Mouse (Mus musculus): Measurements from ENCODE around the gene Tmem199. TPM values are rescaled to one million over a fixed set of nuclear protein-coding genes. Genes with fewer than 3 reads are reported as not detected.

Gene Tmem199
- polyA plus RNA-seq (2015; fragmentation: Nextera tagmentation; extraction: Ambion mirVana), result 21.1 TPM in 2 replicates

DNA sequence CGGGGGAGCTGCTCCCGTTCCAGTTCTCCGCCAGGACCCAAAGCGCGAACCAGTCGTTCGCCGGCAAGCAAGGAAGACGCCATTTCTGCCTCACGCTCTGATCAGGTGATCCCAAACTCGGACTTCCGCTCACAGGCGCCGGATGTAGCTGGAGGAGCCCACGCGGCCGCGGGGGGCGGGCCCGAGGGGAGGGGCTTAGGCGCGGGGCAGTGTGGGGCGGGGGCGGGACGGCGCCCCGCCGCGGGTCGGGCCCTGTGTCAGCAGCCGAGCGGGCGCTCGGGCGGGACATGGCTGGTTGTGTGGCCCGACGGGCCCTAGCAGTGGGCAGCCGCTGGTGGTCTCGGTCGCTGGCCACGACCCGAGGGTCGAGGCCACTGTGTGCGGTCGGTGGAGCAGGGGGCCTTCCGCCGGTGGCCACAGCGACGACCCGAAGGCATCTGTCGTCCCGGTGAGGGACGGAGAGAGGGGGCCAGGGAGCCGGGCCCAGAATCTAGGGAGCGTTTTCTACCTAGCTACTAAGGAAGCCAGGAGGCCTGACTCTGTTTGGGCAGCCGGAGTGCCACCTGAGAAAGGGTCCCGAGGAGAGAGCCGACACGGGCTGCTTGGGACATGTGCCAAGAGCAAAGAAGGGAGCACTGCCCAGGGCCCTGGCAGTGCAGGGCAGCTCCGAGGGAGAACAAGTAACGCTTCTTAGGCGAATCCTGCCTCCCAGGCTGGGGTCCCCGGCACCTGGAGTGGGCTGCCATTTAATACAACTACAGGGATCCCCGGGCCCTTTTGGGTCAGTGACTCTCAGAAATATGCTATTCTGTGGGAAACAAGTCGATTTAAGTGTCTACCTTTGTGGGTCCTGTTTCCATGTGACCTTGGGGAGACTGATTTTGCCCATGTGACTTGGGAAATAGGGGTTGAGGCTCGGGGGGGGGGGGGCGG lies at the start of gene Tmem199, which contains the start of gene Poldip2:
TSS of gene Tmem199 (minus strand) at position 148 of the 933 bp plus-strand sequence.
TSS of gene Poldip2 (plus strand) at position 169 of the 933 bp plus-strand sequence.
- H3K36me3 ChIP-seq (replicated peaks; ENCODE audit: insufficient read depth, low read length), result peaks cover 39% of the 10 kb centered on the region
- peak within 1 kb of the TSS; percentile 96 for H3K9ac ChIP-seq (replicated peaks)
- peak within 1 kb of the TSS; percentile 92 for H3K27ac ChIP-seq (ENCODE audit: low read depth)
- under 1% methylated on average over 59 of the region's 67 CpGs for WGBS (ENCODE audit: insufficient replicate concordance)
- no peaks in the 10 kb centered on the region for H3K9me3 ChIP-seq (ENCODE audit: low read length)
- H3K4me1 ChIP-seq (ENCODE audit: insufficient read depth), result peaks cover 27% of the 10 kb centered on the region
- TF ChIP-seq EP300 (IDR thresholded peaks at IDR 0.05; ENCODE audit: low read depth) (no peak), CTCF (IDR thresholded peaks at IDR 0.05; ENCODE audit: low read depth) (no peak)
- H3K4me2 ChIP-seq (ENCODE audit: low read depth, low read length), result peak within 1 kb of the TSS; percentile 94
- ATAC-seq (peak; percentile 98), DNase-seq (peak; percentile 94)
- H3K4me3 ChIP-seq (ENCODE audit: low read depth, low read length), result peak within 1 kb of the TSS; percentile 94
- H3K27me3 ChIP-seq (ENCODE audit: insufficient read depth, low read length), result no peaks in the 10 kb centered on the region

GRCm38 (mm10) chr11:78560447-78560846 lies 48.5 kb upstream of the Tmem199 start:
- ATAC-seq (peak; percentile 70), DNase-seq (peak; percentile 72)
- WGBS (ENCODE audit: insufficient replicate concordance), result 11% methylated on average over 4 of the region's 4 CpGs

DNA sequence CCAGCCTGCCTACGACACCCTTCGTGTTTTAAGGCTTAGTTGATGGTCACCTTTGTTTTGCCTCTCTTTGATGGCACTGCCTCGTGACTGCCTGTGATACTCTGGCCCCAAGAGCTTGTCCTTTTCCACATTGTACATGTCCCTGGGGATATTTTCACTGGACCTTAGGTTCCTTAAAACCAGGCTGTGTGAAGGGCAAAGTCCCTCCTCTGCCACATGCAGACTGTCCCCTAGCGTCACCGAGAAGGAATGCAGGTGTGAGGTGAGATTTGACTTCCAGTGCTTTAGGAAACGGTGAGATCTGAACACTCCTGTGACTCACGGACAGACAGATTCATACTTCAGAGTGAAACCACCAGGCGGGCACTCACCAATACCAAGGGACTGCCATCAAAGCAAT lies 45.3 kb upstream of the Tmem199 start:
- H3K9me3 ChIP-seq (ENCODE audit: low read length), result no peaks in the 10 kb centered on the region
- H3K9ac ChIP-seq (replicated peaks), result no peak overlapping the region
- H3K27ac ChIP-seq (ENCODE audit: low read depth), result no peak overlapping the region
- H3K27me3 ChIP-seq (ENCODE audit: insufficient read depth, low read length), result no peaks in the 10 kb centered on the region
- no peaks in the 10 kb centered on the region for H3K36me3 ChIP-seq (replicated peaks; ENCODE audit: insufficient read depth, low read length)
- DNase-seq (no peak), ATAC-seq (no peak)
- peaks cover 3% of the 10 kb centered on the region; the same call in 1 of the 2 replicates for H3K4me1 ChIP-seq (ENCODE audit: insufficient read depth)
- TF ChIP-seq EP300 (IDR thresholded peaks at IDR 0.05; ENCODE audit: low read depth), result no peak
- TF ChIP-seq CTCF (IDR thresholded peaks at IDR 0.05; ENCODE audit: low read depth), result peak; percentile 55
- H3K4me2 ChIP-seq (ENCODE audit: low read depth, low read length), result no peak overlapping the region
- 60% methylated on average over 8 of the region's 8 CpGs for WGBS (ENCODE audit: insufficient replicate concordance)
- no peak overlapping the region for H3K4me3 ChIP-seq (ENCODE audit: low read depth, low read length)

More at GRCm38 (mm10) chr11:78560447-78560846, 48.5 kb upstream of the Tmem199 start:
- H3K4me3 ChIP-seq (ENCODE audit: low read depth, low read length), result no peak overlapping the region
- no peak overlapping the region for H3K4me2 ChIP-seq (ENCODE audit: low read depth, low read length)
- H3K27me3 ChIP-seq (ENCODE audit: insufficient read depth, low read length), result no peaks in the 10 kb centered on the region
- no peaks in the 10 kb centered on the region for H3K9me3 ChIP-seq (ENCODE audit: low read length)
- no peaks in the 10 kb centered on the region for H3K36me3 ChIP-seq (replicated peaks; ENCODE audit: insufficient read depth, low read length)
- no peak overlapping the region for H3K27ac ChIP-seq (ENCODE audit: low read depth)
- no peak for TF ChIP-seq EP300 (IDR thresholded peaks at IDR 0.05; ENCODE audit: low read depth)
- peak; percentile 87 for TF ChIP-seq CTCF (IDR thresholded peaks at IDR 0.05; ENCODE audit: low read depth)
- no peak overlapping the region for H3K9ac ChIP-seq (replicated peaks)
- H3K4me1 ChIP-seq (ENCODE audit: insufficient read depth), result peaks cover 3% of the 10 kb centered on the region; the same call in 1 of the 2 replicates

GRCm38 (mm10) chr11:78556070-78556469 lies 44.1 kb upstream of the Tmem199 start:
- Histone ChIP-seq H3K9me3 (ENCODE audit: low read length) (no peaks in the 10 kb centered on the region), H3K27ac (ENCODE audit: low read depth) (0 out of 2 replicates have a peak overlapping the region, but pooled peaks have one; percentile 25), H3K4me2 (ENCODE audit: low read depth, low read length) (no peak overlapping the region), H3K9ac (replicated peaks) (no peak overlapping the region), H3K4me3 (ENCODE audit: low read depth, low read length) (no peak overlapping the region), H3K27me3 (ENCODE audit: insufficient read depth, low read length) (no peaks in the 10 kb centered on the region), H3K4me1 (ENCODE audit: insufficient read depth) (peaks cover 3% of the 10 kb centered on the region; the same call in 1 of the 2 replicates), H3K36me3 (replicated peaks; ENCODE audit: insufficient read depth, low read length) (no peaks in the 10 kb centered on the region)
- 31% methylated on average over 4 of the region's 4 CpGs for WGBS (ENCODE audit: insufficient replicate concordance)
- DNase-seq, result no peak
- TF ChIP-seq CTCF (IDR thresholded peaks at IDR 0.05; ENCODE audit: low read depth) (no peak), EP300 (IDR thresholded peaks at IDR 0.05; ENCODE audit: low read depth) (no peak)
- no peak for ATAC-seq

- peaks cover 7% of the 10 kb centered on the region; the same call in 1 of the 2 replicates for H3K4me1 ChIP-seq (ENCODE audit: insufficient read depth)
- H3K36me3 ChIP-seq (replicated peaks; ENCODE audit: insufficient read depth, low read length), result no peaks in the 10 kb centered on the region
- H3K4me3 ChIP-seq (ENCODE audit: low read depth, low read length), result no peak overlapping the region
- WGBS (ENCODE audit: insufficient replicate concordance), result 43% methylated on average over 3 of the region's 3 CpGs
- H3K4me2 ChIP-seq (ENCODE audit: low read depth, low read length), result no peak overlapping the region
- TF ChIP-seq CTCF (IDR thresholded peaks at IDR 0.05; ENCODE audit: low read depth) (no peak), EP300 (IDR thresholded peaks at IDR 0.05; ENCODE audit: low read depth) (peak; percentile 29; the same call in 1 of the 2 replicates)
- DNase-seq, result no peak
- peak overlapping the region; percentile 25; the same call in 1 of the 2 replicates for H3K27ac ChIP-seq (ENCODE audit: low read depth)
- no peak for ATAC-seq
- H3K9ac ChIP-seq (replicated peaks), result no peak overlapping the region
- H3K27me3 ChIP-seq (ENCODE audit: insufficient read depth, low read length), result no peaks in the 10 kb centered on the region
- no peaks in the 10 kb centered on the region for H3K9me3 ChIP-seq (ENCODE audit: low read length)
These were observed 43.7 kb upstream of the Tmem199 start for GRCm38 (mm10) chr11:78555623-78556022.

DNA sequence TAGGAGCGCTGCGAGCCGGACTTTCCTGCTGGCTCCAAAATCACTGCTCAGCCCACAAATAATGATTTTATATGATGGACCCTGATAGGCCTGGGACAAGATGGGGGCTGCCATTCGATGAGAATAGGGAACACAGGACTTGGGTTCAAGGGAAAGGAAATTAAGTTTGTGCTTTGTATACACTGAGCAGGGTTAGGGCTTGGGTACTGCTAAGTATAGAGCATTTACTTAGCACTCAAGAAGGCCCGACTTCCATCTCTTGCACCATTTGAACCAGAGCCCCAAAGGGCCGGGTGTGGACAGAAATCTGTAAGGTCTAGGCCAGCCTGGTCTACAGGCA lies 39.1 kb upstream of the Tmem199 start:
- H3K4me1 ChIP-seq (ENCODE audit: insufficient read depth), result peaks cover 23% of the 10 kb centered on the region
- no peaks in the 10 kb centered on the region for H3K9me3 ChIP-seq (ENCODE audit: low read length)
- peak overlapping the region; percentile 83 for H3K4me3 ChIP-seq (ENCODE audit: low read depth, low read length)
- no peak for ATAC-seq
- H3K36me3 ChIP-seq (replicated peaks; ENCODE audit: insufficient read depth, low read length), result no peaks in the 10 kb centered on the region
- H3K27ac ChIP-seq (ENCODE audit: low read depth), result no peak overlapping the region
- no peaks in the 10 kb centered on the region for H3K27me3 ChIP-seq (ENCODE audit: insufficient read depth, low read length)
- H3K9ac ChIP-seq (replicated peaks), result no peak overlapping the region
- H3K4me2 ChIP-seq (ENCODE audit: low read depth, low read length), result peak overlapping the region; percentile 99
- WGBS (ENCODE audit: insufficient replicate concordance), result 31% methylated on average over 6 of the region's 6 CpGs
- TF ChIP-seq EP300 (IDR thresholded peaks at IDR 0.05; ENCODE audit: low read depth), result no peak
- no peak for TF ChIP-seq CTCF (IDR thresholded peaks at IDR 0.05; ENCODE audit: low read depth)
- no peak for DNase-seq

Measured in liver, postnatal 0 days (tissue).